Mouse (Mus musculus) lung, adult 2 months (tissue): Measurements from ENCODE around the gene Gm28635.

Experiments used
- CTCF ChIP-seq: fragments of 200-500 bp; IDR thresholded peaks from 2 replicates; pipeline ENCODE4 v1.5.1; 2011; ENCODE audit warnings: mild to moderate bottlenecking, low read length, control low read depth; ENCODE audit not compliant: insufficient read depth
- POLR2A ChIP-seq: fragments of 200-500 bp; IDR thresholded peaks from 2 replicates; pipeline ENCODE4 v1.6.1; 2011; ENCODE audit warnings: low read depth, mild to moderate bottlenecking, control low read depth, low read length, borderline replicate concordance; ENCODE audit errors: extremely low read depth

DNA sequence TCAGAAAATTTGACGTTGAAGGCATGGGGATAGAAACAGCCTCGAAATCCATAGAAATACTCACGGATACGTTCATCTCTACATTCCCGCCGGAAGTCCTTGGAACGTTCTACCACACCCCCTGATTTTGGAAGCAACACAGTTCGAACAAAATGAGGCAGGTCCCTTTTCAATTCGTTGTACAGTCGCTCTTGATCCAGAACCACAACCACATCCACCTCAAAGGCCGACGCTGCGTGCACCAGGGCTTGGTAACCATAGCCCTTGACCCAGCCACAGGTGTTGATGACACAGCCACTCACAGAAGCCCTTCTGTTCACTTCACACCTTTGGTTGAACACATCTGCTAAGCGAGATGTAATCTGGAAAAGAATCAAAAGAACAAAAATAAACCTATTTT is 46.0 kb upstream of the Gm28635 start:
- TF ChIP-seq CTCF, result no peak
- no peak for TF ChIP-seq POLR2A
